Mouse (Mus musculus) right cerebral cortex, postnatal 14 days (tissue): ENCODE data around the gene E130114P18Rik.
A peak's percentile ranks its signal among the peaks of the same experiment; 100 is the strongest.

ENCODE experiments used
- DNase-seq: peaks from one replicate; pipeline ENCODE4 v3.0.0; 2022

The E130114P18Rik gene

DNA sequence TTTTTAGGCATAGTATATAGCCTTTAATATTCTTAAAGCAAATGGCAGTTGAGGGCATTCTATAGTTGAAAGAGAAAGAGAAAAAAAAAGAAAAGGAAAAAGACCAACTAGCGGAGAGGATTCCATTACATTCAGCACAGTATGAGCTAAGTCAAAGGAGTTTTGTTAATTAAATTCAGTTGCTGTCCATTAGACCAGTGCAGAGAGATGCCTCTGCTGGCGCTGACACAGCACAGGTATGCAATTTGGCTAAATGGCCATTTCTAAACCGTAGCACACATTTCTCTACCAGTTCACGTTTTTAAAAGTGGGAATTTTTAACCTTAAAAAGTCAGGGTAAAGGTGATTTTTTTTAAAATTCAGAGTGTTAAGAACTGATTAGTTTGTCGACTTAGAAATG lies 26.8 kb upstream of the E130114P18Rik start:
- DNase-seq, result no peak

- DNase-seq, result no peak
Measured at GRCm38 (mm10) chr4:97803791-97804190, 25.9 kb upstream of the E130114P18Rik start.

DNA sequence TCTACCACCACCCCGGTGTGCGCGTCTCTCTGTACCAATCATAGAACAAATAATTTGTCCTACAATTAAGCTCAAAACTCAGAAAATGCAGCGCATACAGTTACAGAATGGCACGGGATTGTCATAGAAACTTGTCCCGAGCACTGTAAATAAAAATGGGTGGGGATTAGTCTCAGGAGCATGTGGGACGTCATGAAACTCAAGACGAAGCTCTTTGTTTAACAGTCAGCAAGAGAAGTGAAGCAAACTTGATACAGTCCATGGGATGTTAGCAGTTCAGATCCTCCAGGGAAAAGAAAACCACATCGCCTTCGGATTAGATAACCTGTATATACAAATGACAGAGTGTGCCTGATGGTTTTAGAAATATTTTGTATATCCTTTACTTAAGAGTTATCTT lies 18.6 kb upstream of the E130114P18Rik start:
- no peak for DNase-seq

- DNase-seq, result no peak
Measured at GRCm38 (mm10) chr4:97795957-97796356, 18.1 kb upstream of the E130114P18Rik start.

- DNase-seq, result no peak
Measured at GRCm38 (mm10) chr4:97794865-97795264, 17.0 kb upstream of the E130114P18Rik start.

DNA sequence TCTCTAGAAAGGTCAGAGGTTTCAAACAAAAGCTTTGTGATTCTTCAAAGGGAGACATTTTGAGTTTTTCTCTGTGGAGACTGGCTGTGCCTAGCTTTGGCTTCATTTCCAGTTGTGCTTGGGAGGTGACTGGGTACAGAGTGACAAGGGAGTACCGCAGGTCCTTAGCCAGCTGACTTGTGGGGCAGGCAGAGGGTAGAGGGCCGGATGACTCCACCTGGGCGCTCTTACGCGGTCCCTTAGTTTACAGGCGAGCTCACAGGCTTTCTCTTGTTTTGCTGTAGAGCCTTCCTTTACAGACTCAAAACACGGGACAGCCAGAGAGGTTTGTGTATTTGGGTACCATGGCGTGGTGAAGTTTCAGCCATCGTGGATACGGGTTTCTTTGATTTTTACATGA lies 16.1 kb upstream of the E130114P18Rik start:
- no peak for DNase-seq

DNA sequence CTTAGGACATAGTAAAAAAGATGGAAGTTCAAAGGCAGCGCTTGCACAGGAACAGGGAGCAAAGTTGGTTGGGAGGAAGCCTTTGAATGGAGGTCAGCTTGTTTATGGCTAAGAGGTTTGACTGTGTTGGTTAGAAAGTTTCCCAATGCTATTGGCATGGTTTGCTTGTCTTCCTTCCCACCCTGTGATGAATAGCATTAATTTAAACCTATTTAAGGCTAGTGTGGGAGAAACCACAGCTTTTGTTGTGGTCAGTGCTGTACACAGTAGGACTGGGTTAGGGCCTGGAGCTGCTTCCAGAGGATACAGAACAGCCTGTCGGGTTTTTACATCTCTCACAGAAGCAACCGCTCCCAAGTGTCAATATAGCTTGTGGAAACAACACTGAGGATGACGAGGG lies 10.7 kb upstream of the E130114P18Rik start:
- no peak for DNase-seq

GRCm38 (mm10) chr4:97787515-97787914 lies 9.6 kb upstream of the E130114P18Rik start:
- no peak for DNase-seq

GRCm38 (mm10) chr4:97786571-97786970 lies 8.7 kb upstream of the E130114P18Rik start:
- DNase-seq, result no peak

DNA sequence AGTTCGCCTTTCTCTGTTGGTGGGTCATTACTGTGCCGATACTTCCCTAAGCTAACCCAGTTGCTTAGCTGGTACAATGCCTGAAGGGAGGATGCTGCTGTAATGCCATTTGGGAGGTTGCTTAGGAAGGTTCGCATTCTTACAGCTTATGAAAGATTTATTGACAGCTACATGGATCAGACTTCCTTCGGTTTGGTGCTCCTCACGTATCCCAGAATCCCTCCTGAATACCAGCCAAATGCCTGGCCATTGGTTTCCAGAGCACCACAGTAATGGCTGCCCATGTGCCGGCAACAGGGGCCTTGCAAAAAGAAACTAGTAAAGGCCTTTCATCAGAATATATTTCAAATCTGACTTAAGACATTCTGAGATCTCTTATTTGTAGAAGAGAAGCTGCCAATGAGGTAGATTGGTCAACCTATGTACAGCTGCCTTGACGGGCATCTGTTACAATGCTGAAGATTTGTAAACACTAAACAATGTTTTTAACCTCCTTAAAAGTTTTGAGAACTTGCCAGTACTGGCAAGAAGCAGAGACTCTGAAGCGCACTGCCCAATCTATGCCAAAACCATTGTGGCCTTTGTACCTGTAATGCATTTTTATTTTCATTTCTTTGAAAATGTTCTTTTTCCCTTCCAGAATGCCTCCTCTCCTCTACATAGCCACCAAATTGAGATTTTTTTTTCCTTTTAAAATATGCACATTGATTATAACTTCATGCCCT lies 7.8 kb upstream of the E130114P18Rik start:
- no peak for DNase-seq

GRCm38 (mm10) chr4:97784236-97784635 lies 6.4 kb upstream of the E130114P18Rik start:
- DNase-seq, result no peak

- no peak for DNase-seq
Measured at GRCm38 (mm10) chr4:97783073-97783879, 5.4 kb upstream of the E130114P18Rik start.

DNA sequence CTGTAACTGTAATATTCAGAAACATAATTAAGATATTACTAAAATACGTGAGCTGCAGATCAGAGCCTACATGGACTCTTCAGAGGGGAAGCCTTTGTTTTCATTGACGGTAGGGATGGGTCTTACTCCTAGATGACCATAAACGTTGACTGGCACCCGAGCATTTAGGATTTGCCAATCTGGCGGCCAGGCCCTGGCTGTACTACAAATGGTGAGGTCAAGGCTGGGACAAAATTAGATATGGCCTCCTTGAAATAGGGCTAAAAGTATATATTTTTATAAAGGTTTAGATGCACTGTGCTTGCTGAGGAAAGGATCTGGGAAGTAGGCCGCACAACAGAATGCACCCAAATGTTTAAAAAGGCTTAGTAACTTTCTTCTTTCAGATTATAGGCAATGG lies 4.6 kb upstream of the E130114P18Rik start:
- no peak for DNase-seq

- DNase-seq, result no peak
Measured at GRCm38 (mm10) chr4:97782069-97782468, 4.2 kb upstream of the E130114P18Rik start.

GRCm38 (mm10) chr4:97780666-97781435 lies 3.0 kb upstream of the E130114P18Rik start:
- no peak for DNase-seq

GRCm38 (mm10) chr4:97780024-97780423 lies 2.1 kb upstream of the E130114P18Rik start:
- DNase-seq, result no peak

DNA sequence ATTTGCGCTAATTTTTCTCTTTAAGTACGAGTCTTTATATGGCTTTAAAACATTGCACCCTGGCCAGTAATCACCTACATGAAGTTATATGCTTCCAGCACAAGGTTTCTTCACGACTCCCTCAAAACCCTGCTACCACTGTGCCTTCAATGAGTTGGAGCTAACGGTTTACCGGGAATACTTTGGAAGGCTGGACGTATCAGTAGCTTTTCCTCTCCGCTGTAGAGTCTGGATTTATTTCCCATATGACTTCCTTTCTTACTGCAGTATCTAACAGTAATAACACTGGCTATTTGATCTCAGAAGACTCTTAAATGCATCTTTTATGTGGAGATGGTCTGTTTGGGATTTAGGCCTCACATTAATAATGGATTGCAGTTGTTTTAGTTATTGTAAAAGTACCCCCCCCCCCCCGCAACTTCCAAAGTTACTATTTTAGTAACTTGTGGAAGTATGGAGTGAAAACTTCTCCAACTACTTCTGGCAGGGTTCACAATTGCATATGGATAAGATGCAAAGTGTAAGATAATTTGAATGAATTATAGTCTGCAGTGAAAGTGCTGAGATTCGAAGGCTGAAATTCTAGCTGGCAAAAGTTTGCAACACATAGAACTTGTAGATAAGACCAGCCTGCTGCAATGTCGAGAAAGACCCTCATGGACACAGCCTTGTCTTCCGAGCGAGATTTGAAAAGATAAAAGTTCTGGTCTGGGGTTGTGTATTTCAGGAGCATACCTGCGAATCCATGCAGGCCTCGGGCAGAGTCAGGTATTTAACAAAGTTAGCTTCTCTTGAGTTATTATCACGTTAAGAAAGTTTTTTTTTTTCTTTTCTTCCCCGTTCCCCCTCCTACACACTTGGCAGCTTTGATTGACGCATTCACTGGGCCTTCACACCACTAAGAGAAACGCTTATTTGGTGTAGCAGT lies 1.4 kb upstream of the E130114P18Rik start:
- DNase-seq, result no peak

GRCm38 (mm10) chr4:97778211-97779002 lies 529 bp upstream of the E130114P18Rik start:
- DNase-seq, result no peak

DNA sequence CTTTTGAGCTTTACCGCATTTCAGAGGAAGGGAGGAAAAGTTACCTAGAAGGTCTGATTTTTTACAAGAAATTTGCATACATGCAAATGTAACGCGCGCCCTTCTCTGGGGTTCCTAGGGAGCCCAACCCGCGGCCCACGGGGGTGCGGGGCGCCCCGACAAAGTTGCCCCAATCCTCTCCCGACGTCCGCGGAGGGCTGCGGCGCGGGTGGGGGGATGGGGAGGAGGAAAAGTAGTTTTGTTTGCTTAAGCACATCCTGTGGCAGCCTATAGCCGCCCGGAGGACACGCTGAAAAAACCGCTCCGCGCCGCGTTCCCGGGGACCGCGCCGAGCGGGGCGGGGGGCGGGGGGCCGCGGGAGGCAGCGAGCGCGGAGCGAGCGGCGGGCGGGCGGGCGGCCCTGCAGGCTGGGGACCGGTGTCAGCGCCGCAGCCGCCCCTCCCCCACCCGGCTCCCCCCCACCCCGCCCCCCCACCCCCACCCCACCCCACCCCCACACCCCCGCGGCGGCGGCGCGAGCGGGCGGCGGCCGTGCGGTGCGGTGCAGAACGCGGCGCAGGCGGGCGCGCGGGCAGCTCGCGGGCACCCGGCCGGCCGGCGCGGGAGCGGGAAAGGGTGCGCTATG lies 685 bp downstream of the E130114P18Rik start:
- peak; percentile 36 for DNase-seq

DNA sequence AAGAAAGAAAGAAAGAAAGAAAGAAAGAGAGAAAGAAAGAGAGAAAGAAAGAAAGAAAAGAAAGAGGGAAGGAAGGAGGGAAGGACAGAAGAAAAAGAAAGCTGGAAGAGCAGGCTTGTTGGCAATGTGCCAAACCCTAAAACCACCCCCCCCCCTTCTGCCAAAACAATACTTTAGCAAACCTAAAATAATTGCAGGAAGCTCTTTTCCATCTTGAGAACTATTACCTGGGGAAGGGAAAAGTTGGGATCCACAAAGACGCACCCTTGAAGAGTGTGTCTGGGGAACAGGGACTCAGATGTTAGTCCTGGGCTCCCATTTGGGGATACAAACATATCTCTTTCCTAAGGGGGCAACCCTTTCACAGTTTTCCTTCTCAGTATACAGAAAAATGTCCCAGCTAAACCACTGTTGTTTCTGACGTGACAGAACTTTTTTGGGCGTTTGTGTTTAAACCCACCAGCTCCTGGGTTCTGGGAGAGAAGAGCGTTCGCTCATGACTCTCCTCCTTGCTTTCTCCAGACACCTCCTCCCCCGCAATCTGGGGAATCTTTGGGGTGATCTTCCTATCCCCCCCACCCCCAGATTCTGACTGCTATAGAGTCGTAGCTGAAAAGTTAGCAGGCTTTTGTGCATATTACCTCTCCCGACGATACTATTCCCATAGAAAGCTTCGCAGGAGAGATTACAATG lies 1.3 kb downstream of the E130114P18Rik start:
- DNase-seq, result no peak
